Mouse (Mus musculus) left cerebral cortex, adult 8-10 months (tissue): ENCODE measurements around the gene Sf3b5. TPM values are rescaled to one million over a fixed set of nuclear protein-coding genes. Genes with fewer than 3 reads are reported as not detected.
A peak's percentile ranks its signal among the peaks of the same experiment; 100 is the strongest.
"Not testable (repeated sequence)": the region's sequence is repeated elsewhere in the genome, so short reads cannot be mapped to it uniquely, and the experiment has no call there.

Source experiments
- DNase-seq, 2 experiments: peaks; one replicate each; pipeline ENCODE4 v3.0.0; 2022; ENCODE audit warnings: low spot score in 2 of 2
- total RNA-seq, 4 experiments: library from RNA; stranded (reverse); gene quantifications; 2 replicates each; pipeline ENCODE4 v1.2.4; 2022

The Sf3b5 gene
- total RNA-seq, 4 experiments from 2014 or later: 7.0 to 9.2 (median 7.8) TPM

DNA sequence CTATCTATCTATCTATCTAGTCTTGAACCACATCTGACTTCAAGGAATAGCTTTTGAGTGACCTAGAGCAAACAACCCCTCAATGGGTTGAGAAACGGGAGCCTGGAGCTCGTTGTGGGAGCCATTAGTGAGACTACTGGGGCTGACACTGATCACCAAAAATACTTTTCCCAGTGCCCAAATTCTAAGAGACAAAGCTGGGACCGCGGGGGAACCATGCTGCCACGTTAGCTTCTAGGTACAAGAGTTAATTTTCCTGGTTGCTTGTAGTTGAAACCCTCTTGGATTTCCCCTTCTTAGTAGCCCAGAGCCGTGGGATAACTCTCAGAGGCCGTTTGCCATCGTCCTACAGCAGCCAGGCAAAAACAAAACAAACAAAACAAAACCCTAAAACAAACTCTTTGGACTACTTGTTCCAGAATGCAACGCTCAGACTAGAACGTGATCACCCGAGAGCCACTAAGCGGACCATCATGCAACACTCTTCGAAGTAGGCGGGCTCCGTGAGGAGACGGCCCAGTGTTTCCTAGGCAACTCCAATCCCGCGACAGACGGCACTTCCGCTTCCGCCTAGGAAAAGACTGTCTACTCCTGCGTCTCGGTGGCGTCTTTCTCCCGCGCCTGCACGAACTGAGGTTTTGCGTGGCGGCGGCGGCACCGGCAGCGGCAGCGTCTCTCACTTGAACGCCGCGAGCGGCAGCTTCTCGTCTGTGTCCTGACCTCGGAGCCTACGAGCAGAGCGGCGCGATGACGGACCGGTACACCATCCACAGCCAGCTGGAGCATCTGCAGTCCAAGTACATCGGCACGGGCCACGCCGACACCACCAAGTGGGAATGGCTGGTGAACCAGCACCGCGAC, 3.0 kb downstream of the Sf3b5 start:
- DNase-seq: peak; percentile 92 to 96

DNA sequence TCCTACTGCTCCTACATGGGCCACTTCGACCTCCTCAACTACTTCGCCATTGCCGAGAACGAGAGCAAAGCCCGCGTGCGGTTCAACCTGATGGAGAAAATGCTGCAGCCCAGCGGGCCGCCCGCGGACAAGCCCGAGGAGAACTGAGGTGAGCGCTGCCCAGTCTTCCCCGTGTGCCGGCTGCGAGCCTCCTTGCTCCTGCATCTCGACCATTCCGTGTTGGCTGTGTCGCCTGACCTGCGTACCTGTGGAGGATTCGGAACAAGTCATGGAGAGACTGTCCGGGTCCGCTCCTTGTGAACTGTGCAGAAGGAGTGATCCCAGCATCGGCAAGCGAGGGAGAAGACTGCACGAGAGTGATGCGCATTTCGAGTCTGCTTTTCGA, 3.6 kb downstream of the Sf3b5 start:
- DNase-seq: no peak

DNA sequence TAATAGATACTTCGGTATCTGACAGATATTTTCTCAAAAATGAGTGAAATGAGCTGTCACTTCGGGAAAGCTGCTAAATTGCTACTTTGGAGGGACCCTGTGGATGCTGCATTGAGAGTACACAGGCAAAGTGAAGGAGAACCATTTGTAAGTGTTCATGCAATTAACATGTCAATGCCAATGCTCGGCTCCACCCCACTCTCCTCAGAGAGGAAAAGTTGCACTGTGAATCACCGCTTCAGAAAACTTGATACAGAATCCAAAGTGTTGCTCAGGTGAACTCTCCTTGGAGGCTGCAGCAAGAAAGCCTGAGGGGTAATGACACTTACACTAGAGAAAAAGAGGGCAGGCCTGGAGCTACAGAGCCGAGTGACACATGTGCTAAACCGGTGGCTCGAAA, 8.9 kb downstream of the Sf3b5 start:
- no peak for DNase-seq

DNA sequence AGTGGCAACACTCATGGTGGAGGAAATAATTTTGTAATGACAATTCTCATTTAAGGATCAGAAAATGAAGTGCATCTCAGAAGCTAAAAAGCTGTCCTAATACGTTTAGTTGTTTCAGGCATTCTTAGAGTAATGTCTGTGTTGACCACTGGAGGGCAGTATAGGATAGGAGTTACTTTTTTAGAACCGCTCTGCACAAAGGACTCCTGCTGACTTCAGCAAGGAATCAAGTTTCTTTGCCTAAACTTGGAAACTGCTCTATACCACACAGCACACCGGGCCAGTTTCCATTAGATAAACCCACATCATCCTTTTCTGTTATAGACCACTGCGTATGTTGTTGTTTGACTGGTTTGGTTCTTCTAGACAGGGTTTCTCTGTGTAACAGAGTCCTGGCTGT, 11.4 kb downstream of the Sf3b5 start:
- DNase-seq: no peak

DNA sequence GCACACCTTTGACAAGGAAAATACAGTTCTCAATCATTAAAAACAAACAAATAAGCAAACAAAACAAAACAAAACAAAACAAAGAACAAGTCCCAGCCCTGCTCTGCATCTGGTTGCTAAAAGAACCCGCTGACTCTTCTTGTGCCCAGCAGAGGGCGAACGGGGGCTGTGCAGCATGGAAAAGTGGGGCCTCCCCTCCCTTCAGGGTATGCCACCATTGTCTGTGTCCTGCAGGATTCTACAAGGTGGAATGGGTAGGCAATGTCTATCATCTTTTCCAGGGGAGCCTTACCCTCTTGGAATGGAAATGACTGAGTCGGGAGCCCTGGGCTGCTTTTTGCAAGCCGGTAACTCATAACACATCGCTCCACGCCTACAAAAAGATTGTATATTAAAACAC, 13.4 kb downstream of the Sf3b5 start:
- no peak for DNase-seq

DNA sequence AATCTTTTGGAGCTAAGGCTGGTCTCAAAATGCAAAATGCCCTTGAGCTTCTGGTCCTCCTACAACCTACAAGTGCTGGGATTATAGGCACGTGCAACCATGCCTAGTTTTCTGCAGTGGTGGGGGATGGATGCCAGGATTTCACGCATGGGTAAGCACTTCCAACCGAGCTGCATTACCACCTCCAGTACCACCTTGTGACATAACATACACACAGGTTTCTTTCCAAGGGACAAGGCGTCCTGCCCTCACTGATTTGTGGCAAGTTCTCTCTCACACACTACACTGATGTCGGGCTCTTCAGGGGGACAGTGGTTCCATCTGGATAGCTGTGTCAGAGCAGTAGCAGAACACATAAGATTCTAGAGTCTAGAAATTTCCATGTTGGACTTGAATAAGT, 13.9 kb downstream of the Sf3b5 start:
- DNase-seq: no peak

DNA sequence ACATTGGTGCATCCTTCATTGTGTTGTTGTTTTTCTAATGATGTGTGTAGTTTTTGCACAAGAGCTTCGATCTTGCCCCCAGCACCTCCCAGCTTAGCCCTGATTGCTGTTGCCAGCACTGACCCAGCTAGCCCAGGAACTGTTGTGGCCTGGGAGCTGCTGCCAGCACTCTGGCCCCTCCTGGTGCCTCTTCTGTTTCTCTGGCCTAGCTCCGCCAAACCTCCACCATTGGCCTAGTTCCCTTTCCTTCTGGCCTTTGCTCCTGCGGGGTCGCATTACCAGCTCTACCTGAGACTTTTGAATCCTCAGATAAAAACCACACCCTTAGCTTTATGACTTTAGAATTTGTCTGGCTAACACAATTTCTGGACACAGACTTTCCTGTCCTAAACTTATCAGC, 17.0 kb downstream of the Sf3b5 start:
- DNase-seq: no peak

DNA sequence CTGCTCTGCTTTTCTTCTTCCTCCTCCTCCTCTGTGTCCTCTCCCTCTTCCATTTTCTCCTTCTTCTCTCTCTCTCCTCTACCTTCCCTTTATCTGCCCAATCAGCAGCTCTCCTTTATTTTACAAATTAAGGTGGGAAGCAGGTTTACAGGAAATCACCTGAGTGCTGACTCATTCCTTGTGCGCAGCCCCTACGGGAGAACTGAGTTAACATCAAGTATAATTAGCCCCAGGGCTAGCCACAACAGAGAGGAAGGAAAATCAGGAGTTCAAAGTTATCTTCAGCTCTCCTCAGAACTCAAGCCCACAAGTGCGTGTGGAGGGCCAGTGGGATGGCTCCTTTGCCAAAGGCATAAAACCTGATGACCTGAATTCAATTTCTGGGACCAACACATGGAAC, 18.8 kb downstream of the Sf3b5 start:
- not testable (repeated sequence) for DNase-seq

DNA sequence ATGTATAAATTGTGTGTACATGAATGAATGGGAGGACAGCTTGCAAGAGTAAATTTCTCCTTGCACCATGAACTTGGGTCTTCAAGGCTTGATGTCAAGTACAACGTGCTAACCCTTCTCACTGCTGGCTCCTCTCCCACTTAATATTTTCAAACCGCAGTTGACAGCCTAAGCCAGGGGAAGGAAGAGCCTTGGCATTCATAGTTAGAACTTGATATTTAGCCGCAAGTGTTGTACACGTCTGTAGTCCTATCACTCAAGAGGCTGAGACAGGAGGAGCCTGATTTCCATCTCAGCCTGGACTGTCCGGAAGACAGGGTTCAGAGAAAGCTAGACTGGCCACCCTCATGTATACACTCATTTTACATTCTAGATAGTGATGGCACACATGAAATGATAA, 22.6 kb downstream of the Sf3b5 start:
- no peak for DNase-seq

DNA sequence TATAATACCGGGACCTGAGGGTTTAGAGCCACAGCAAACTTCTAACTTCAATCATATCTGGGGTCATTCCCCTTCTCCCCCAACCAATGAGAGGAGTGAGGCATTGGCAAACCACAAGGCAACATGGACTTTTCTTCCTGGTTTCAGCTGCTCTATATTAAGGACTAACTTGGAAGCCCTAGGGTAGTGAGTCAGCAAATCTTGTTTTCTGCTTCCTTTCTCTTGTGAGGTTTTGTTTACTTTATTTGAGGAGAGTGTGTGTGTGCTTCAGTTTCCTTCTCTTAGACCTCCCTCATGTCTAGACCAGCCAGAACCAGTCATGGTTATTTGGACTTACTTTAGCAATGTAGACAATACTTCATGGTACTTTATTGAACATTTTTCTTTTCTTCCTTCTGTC, 23.1 kb downstream of the Sf3b5 start:
- DNase-seq: no peak

DNA sequence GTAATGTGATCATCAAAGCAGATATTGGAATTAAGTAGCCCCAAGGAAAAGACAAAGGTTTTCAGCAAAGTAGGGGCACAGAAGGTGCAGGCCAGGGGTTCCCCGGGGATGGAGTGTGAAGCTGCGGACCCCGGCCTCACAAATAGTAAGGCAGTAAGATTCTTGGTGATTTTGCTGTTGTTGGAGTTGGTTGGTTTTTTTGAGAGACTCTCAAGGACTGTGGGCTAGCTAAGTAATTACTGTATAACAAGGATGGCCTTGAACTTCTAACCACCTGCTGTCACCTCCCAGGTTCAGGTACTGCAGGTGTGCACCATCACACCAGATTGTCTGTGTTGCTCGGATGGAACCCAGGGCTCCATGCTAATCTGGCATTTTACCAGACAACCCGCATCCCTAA, 24.3 kb downstream of the Sf3b5 start:
- no peak for DNase-seq

DNA sequence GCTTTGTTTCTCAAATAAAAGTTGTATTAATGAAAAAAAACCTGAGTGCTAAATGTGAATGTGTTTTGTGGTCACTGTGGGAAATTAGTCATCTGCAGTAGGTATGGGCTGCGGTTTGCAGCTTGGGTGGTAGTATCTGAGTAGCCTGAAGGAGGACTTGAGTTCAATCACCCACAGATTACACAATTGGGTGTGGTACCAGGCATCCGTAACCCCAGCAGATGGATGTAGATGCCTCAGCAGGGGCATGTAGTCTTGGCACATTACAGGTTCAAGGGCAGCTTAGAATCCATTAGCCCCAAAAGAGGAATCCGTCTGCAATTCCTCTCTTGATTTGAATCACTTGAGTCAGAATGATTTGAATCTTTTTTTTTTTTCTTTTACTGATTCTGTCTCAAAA, 30.1 kb downstream of the Sf3b5 start:
- no peak for DNase-seq

DNA sequence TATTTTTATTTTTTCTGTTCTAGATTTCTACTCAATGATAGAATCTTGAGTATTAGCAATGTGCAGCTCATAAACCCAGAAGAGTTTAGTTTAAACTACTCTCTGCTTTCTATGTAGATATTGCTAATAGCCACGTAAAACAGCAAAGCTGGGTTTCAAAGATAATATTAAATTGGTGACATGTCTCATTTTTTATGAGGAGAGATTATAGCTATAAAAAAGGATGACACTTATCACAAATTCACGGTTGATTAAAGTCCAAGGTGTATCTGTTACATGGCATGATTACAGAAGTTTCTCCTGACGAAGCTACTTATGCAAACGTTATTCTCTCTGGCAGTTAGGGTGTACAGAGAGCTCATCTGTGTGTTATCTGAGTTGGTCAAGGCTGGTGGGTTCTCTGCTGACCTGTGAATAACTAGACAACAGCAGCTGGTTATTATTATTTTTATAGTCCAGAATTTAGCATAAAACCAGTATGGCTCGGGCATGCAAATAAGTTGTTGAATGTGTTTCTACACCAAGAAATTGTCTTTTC, 34.6 kb downstream of the Sf3b5 start:
- DNase-seq: no peak

DNA sequence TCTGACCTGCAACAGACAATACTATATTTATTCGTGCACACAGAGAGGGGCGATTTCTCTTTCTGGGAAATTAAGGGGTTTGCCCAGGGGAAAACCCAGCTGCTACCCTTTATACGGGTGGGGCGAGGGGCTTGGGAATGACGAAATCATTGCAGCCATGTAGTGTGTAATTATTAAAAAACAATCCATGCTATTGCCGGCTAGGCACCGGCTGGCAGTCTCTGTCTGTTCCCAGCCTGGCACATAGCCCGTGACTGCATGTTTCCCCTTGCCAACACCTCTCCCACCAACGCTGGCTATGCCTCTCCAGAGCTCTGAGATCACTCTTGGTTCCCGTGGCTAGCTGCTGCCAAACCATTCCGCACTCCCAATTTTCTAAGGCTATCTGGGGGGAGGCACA, 39.5 kb downstream of the Sf3b5 start:
- no peak for DNase-seq

DNA sequence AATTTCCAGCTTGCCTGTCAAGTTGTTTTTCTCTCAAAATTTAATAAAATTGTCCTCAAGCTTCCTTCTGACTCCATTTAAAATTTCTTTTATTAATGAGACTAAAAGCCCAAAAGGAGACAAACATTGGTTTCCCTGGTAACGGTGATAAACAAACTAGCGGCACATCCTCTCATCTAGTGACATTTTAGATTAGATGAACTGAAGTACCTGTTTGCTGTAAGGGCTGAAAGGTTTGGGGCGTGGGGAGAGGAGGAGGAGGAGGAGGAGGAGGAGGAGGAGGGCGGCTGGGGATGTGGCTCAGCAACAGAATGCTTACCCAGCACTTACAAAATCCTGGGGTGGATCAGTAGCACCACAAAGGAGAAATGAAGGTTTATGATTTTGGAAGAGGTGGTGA, 42.7 kb downstream of the Sf3b5 start:
- no peak for DNase-seq

DNA sequence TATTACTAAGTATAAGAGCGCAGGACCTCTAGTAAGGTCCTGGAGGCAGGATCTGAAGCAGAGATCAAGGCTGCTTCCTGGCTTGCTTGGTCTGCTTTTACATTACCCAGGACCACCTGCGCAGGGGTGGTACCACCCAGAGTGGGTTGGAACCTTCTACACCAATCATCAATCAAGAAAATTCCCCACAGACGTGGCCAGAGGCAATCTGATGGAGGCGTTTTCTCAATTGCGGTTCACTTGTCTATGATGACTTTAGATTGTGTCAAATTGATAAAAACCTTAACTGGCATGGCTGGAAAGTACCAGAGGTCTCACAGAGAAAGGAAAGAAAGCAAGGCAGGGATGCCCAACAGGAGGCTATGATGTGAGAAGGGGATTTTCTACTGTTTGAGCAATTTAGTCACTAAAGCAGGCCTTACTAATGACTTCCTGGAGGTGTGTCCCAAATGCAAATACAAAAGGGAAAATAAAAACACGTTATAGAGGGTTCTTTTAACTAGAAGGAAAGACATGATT, 51.8 kb downstream of the Sf3b5 start:
- no peak for DNase-seq

Other genes with a start within 250 kb of the Sf3b5 start
- 10 to 100 TPM; 69.4 to 88.4 (median 77.1) TPM for gene Utrn, start 136.0 kb upstream of the Sf3b5 start, total RNA-seq
- gene Stx11, start 41.0 kb upstream of the Sf3b5 start, total RNA-seq: under 1 TPM in 2 of 4 experiments, not detected in 2; 0.25 to 0.41 TPM
- gene Plagl1, start 55.2 kb downstream of the Sf3b5 start, total RNA-seq: 10 to 100 TPM; 12.9 to 18.8 (median 15.7) TPM
- gene Zc2hc1b, start 172.7 kb downstream of the Sf3b5 start, total RNA-seq: not detected
- 10 to 100 TPM; 17.3 to 25.0 (median 19.0) TPM for gene Ltv1, start 187.8 kb downstream of the Sf3b5 start, total RNA-seq